In genomic region chr12:102769000-102769399, GRCm38 (mm10) we compare ENCODE assay signal across 17 mouse cellular contexts. TPM values are rescaled to one million over a fixed set of nuclear protein-coding genes. Genes with fewer than 3 reads are reported as not detected.
A peak's percentile ranks its signal among the peaks of the same experiment; 100 is the strongest.
DNase-seq lines count a peak whose midpoint lies in the region; ATAC-seq and TF ChIP-seq lines count a peak whose summit lies in the region.
"Had no signal": no experiment of that assay in that cellular context is flagged by ENCODE, and none has a peak within 500 bp of the region (broad histone marks: within the 10 kb centered on the region; RNA-seq: fewer than 3 reads in every experiment).

No protein-coding gene starts in this region.

- H3K36me3 ChIP-seq in forebrain, postnatal 0 days (ENCODE audit: insufficient read depth) = peaks cover 81% of the 10 kb centered on the region
- H3K36me3 ChIP-seq in forebrain, embryonic 15.5 days = peaks cover 90% of the 10 kb centered on the region
- H3K36me3 ChIP-seq in liver, adult 2 months (ENCODE audit: control insufficient read depth, insufficient read depth, low read length) = peaks cover 52% of the 10 kb centered on the region

- H3K27me3 ChIP-seq in forebrain, postnatal 0 days (ENCODE audit: insufficient read depth, low read length) = no peaks in the 10 kb centered on the region
- no peaks in the 10 kb centered on the region for H3K27me3 ChIP-seq in forebrain, embryonic 15.5 days
- no peaks in the 10 kb centered on the region for H3K27me3 ChIP-seq in liver, adult 2 months (ENCODE audit: control insufficient read depth, insufficient read depth, low read length)
- H3K27me3 ChIP-seq: heart, embryonic 15.5 days; liver, embryonic 15.5 days had no signal

- H3K4me2 ChIP-seq in forebrain, postnatal 0 days (ENCODE audit: low read depth) = no peak overlapping the region
- no peak overlapping the region for H3K4me2 ChIP-seq in forebrain, embryonic 15.5 days (replicated peaks)
- H3K4me2 ChIP-seq: heart, embryonic 15.5 days; liver, embryonic 15.5 days had no signal

- no peaks in the 10 kb centered on the region for H3K4me1 ChIP-seq in forebrain, postnatal 0 days (ENCODE audit: insufficient read depth)
- H3K4me1 ChIP-seq in forebrain, embryonic 15.5 days = no peaks in the 10 kb centered on the region
- H3K4me1 ChIP-seq in liver, adult 2 months (ENCODE audit: control insufficient read depth, insufficient read depth, low read length) = no peaks in the 10 kb centered on the region
- H3K4me1 ChIP-seq: embryonic facial prominence, embryonic 10.5 days; heart, embryonic 15.5 days; liver, embryonic 15.5 days had no signal

- TF ChIP-seq POLR2A in liver, adult 2 months (IDR thresholded peaks at IDR 0.05; ENCODE audit: extremely low read depth, insufficient read depth, low read length) = no peak
- TF ChIP-seq POLR2A in brain, embryonic 14.5 days (IDR thresholded peaks at IDR 0.05; ENCODE audit: borderline replicate concordance, extremely low read depth, insufficient read depth, insufficient read length, poor library complexity, severe bottlenecking) = no peak

- H3K9me3 ChIP-seq in forebrain, postnatal 0 days (ENCODE audit: low read length) = no peaks in the 10 kb centered on the region
- H3K9me3 ChIP-seq in forebrain, embryonic 15.5 days = no peaks in the 10 kb centered on the region
- H3K9me3 ChIP-seq: embryonic facial prominence, embryonic 10.5 days; heart, embryonic 15.5 days; liver, embryonic 15.5 days had no signal

- DNase-seq in forebrain, postnatal 0 days = no peak
- no peak for DNase-seq in liver, adult 2 months (ENCODE audit: extremely low read depth, low read depth, low spot score)
- DNase-seq in liver (no peak), 3T3-L1 (ENCODE audit: low read depth, low spot score) (peak; percentile 9)
- peak; percentile 15 for DNase-seq in brain, embryonic 14.5 days (ENCODE audit: low read depth)
- no peak for DNase-seq in left cerebral cortex, postnatal 14 days (ENCODE audit: low spot score in 2 of 2)
- DNase-seq in layer of hippocampus, adult 8-10 months (ENCODE audit: low spot score in 2 of 2) = no peak
- DNase-seq: cerebellum, adult 9-10 months; gastrocnemius, postnatal 10 days had no signal

- whole genome bisulfite sequencing in forebrain, postnatal 0 days = 95% methylated on average over 4 of the region's 4 CpGs
- 90% methylated on average over 4 of the region's 4 CpGs for WGBS in forebrain, embryonic 15.5 days
- 94% methylated on average over 4 of the region's 4 CpGs for WGBS in liver, adult 2 months

- H3K9ac ChIP-seq in forebrain, postnatal 0 days = no peak overlapping the region
- H3K9ac ChIP-seq in forebrain, embryonic 15.5 days (replicated peaks) = no peak overlapping the region
- no peak overlapping the region for H3K9ac ChIP-seq in liver, adult 2 months (ENCODE audit: low read depth, low read length)
- H3K9ac ChIP-seq: heart, embryonic 15.5 days; liver, embryonic 15.5 days had no signal

- peak; percentile 29 for TF ChIP-seq CTCF in forebrain, postnatal 0 days (IDR thresholded peaks at IDR 0.05; ENCODE audit: low read depth)
- 0 out of 2 replicates have a peak, but pooled peaks have one; percentile 6 for TF ChIP-seq CTCF in liver, adult 2 months (IDR thresholded peaks at IDR 0.05; ENCODE audit: low read depth, low read length)
- peak; percentile 10; the same call in 1 of the 2 replicates for TF ChIP-seq CTCF in brain, embryonic 14.5 days (IDR thresholded peaks at IDR 0.05; ENCODE audit: borderline replicate concordance, extremely low read depth, insufficient read depth, insufficient read length)

- no peak for ATAC-seq in forebrain, postnatal 0 days
- no peak for ATAC-seq in forebrain, embryonic 15.5 days (replicated peaks)
- ATAC-seq: inflammation-experienced regulatory T-cells, adult 6 months; midbrain, embryonic 16.5 days had no signal

- no peak overlapping the region for H3K4me3 ChIP-seq in forebrain, postnatal 0 days (ENCODE audit: low read depth, low read length)
- no peak overlapping the region for H3K4me3 ChIP-seq in forebrain, embryonic 15.5 days
- H3K4me3 ChIP-seq in liver, adult 2 months (ENCODE audit: insufficient read depth, low read depth, low read length) = no peak overlapping the region
- H3K4me3 ChIP-seq: embryonic facial prominence, embryonic 10.5 days; heart, embryonic 15.5 days; liver, embryonic 15.5 days had no signal

- intact Hi-C loops in left cerebral cortex, postnatal 14 days (cut with DNase I) = no loop called here

- no peaks in the 10 kb centered on the region for H3K79me2 ChIP-seq in liver, adult 2 months (ENCODE audit: control insufficient read depth, insufficient read depth, low read length)

- no peak overlapping the region for H3K27ac ChIP-seq in forebrain, postnatal 0 days (ENCODE audit: low read depth, low read length)
- H3K27ac ChIP-seq in forebrain, embryonic 15.5 days (replicated peaks) = no peak overlapping the region
- H3K27ac ChIP-seq in liver, adult 2 months (replicated peaks; ENCODE audit: insufficient read depth, low read depth, low read length) = no peak overlapping the region
- H3K27ac ChIP-seq: embryonic facial prominence, embryonic 10.5 days; heart, embryonic 15.5 days; liver, embryonic 15.5 days had no signal

RNA-seq across cellular contexts. Expression of gene Gm20604, which starts 10.5 kb away (rescaled TPM):
- 30.0 and 30.5 TPM in 2 replicates for total RNA-seq in forebrain, postnatal 0 days (2014; rRNA removed)
- polyA plus RNA-seq in forebrain, postnatal 0 days (2015; fragmentation: Nextera tagmentation; extraction: Ambion mirVana) = 42.5 and 46.3 TPM in 2 replicates
- 37.6 and 37.8 TPM in 2 replicates for polyA plus RNA-seq in forebrain, embryonic 15.5 days (2015; fragmentation: Nextera tagmentation; extraction: Ambion mirVana)
- 1.5 and 1.8 TPM in 2 replicates for total RNA-seq in liver, adult 2 months (2014; rRNA removed)
- 0.94 and 1.1 TPM in 2 replicates for polyA plus RNA-seq in liver, adult 2 months (2012; rRNA removed)
- 30.8 and 31.6 TPM in 2 replicates for polyA plus RNA-seq in brain, embryonic 14.5 days (2012; rRNA removed)
- total RNA-seq in left cerebral cortex, postnatal 14 days (2021) = 10 to 100 TPM; 20.6 to 21.9 TPM
- 10 to 100 TPM; 12.3 to 15.5 (median 14.9) TPM for total RNA-seq in layer of hippocampus, adult 8-10 months (2022)

RNA-seq across cellular contexts. Expression of gene Ubr7, which starts 11.2 kb away (rescaled TPM):
- 53.9 and 59.1 TPM in 2 replicates for total RNA-seq in forebrain, postnatal 0 days (2014; rRNA removed)
- polyA plus RNA-seq in forebrain, postnatal 0 days (2015; fragmentation: Nextera tagmentation; extraction: Ambion mirVana) = 25.6 and 26.1 TPM in 2 replicates
- polyA plus RNA-seq in forebrain, embryonic 15.5 days (2015; fragmentation: Nextera tagmentation; extraction: Ambion mirVana) = 41.1 and 43.0 TPM in 2 replicates
- total RNA-seq in liver, adult 2 months (2014; rRNA removed) = 15.1 and 15.3 TPM in 2 replicates
- polyA plus RNA-seq in liver, adult 2 months (2012; rRNA removed) = 6.0 and 6.5 TPM in 2 replicates
- 40.7 and 40.8 TPM in 2 replicates for polyA plus RNA-seq in brain, embryonic 14.5 days (2012; rRNA removed)
- total RNA-seq in left cerebral cortex, postnatal 14 days (2021) = 10 to 100 TPM; 33.4 to 34.5 TPM
- total RNA-seq in layer of hippocampus, adult 8-10 months (2022) = 10 to 100 TPM; 28.8 to 33.1 (median 31.7) TPM

RNA-seq across cellular contexts. Expression of gene Gon7, which starts 11.4 kb away (rescaled TPM):
- 27.1 and 27.7 TPM in 2 replicates for total RNA-seq in forebrain, postnatal 0 days (2014; rRNA removed)
- 36.1 and 41.7 TPM in 2 replicates for polyA plus RNA-seq in forebrain, postnatal 0 days (2015; fragmentation: Nextera tagmentation; extraction: Ambion mirVana)
- 42.4 and 45.4 TPM in 2 replicates for polyA plus RNA-seq in forebrain, embryonic 15.5 days (2015; fragmentation: Nextera tagmentation; extraction: Ambion mirVana)
- 5.0 and 5.6 TPM in 2 replicates for total RNA-seq in liver, adult 2 months (2014; rRNA removed)
- polyA plus RNA-seq in liver, adult 2 months (2012; rRNA removed) = 11.3 and 11.5 TPM in 2 replicates
- polyA plus RNA-seq in brain, embryonic 14.5 days (2012; rRNA removed) = 21.9 and 24.1 TPM in 2 replicates
- total RNA-seq in left cerebral cortex, postnatal 14 days (2021) = 10 to 100 TPM; 12.8 to 14.0 TPM
- 10 to 100 TPM; 10.9 to 13.3 (median 12.1) TPM for total RNA-seq in layer of hippocampus, adult 8-10 months (2022)

RNA-seq across cellular contexts. Expression of gene Gm28051, which starts 11.4 kb away (rescaled TPM):
- not detected in 2 replicates for total RNA-seq in forebrain, postnatal 0 days (2014; rRNA removed)
- not detected in 2 replicates for polyA plus RNA-seq in forebrain, postnatal 0 days (2015; fragmentation: Nextera tagmentation; extraction: Ambion mirVana)
- polyA plus RNA-seq in forebrain, embryonic 15.5 days (2015; fragmentation: Nextera tagmentation; extraction: Ambion mirVana) = not detected in 2 replicates
- total RNA-seq in liver, adult 2 months (2014; rRNA removed) = not detected in 2 replicates
- not detected in 2 replicates for polyA plus RNA-seq in liver, adult 2 months (2012; rRNA removed)
- polyA plus RNA-seq in brain, embryonic 14.5 days (2012; rRNA removed) = not detected in 2 replicates
- total RNA-seq in left cerebral cortex, postnatal 14 days (2021) = not detected
- not detected for total RNA-seq in layer of hippocampus, adult 8-10 months (2022)
- total RNA-seq: gastrocnemius, postnatal 10 days; neutrophil, adult 5-6 weeks had no signal
- polyA plus RNA-seq: embryonic facial prominence, embryonic 10.5 days; forebrain, embryonic 11.5 days; heart, embryonic 15.5 days; inflammation-experienced regulatory T-cells, adult 6 months; liver, embryonic 15.5 days; midbrain, embryonic 16.5 days had no signal

RNA-seq across cellular contexts. Expression of gene Tmem251, which starts 25.4 kb away (rescaled TPM):
- 5.7 and 6.0 TPM in 2 replicates for total RNA-seq in forebrain, postnatal 0 days (2014; rRNA removed)
- polyA plus RNA-seq in forebrain, postnatal 0 days (2015; fragmentation: Nextera tagmentation; extraction: Ambion mirVana) = 12.9 and 13.1 TPM in 2 replicates
- 11.4 and 12.7 TPM in 2 replicates for polyA plus RNA-seq in forebrain, embryonic 15.5 days (2015; fragmentation: Nextera tagmentation; extraction: Ambion mirVana)
- total RNA-seq in liver, adult 2 months (2014; rRNA removed) = 1.8 and 2.0 TPM in 2 replicates
- 1.2 and 1.6 TPM in 2 replicates for polyA plus RNA-seq in liver, adult 2 months (2012; rRNA removed)
- polyA plus RNA-seq in brain, embryonic 14.5 days (2012; rRNA removed) = 4.9 and 5.0 TPM in 2 replicates
- total RNA-seq in left cerebral cortex, postnatal 14 days (2021) = 1 to 10 TPM; 4.9 to 5.1 TPM
- 1 to 10 TPM; 4.9 to 6.4 (median 5.6) TPM for total RNA-seq in layer of hippocampus, adult 8-10 months (2022)

Comparison
In these comparisons a context has a peak if more than half of its experiments do, and no peak if none do; other contexts are left out.
1. DNase-seq: peak in 3T3-L1 (single experiment) and brain, embryonic 14.5 days (single experiment); none in forebrain, postnatal 0 days (single experiment), liver, adult 2 months (single experiment), liver (single experiment), left cerebral cortex, postnatal 14 days (0 of 2) and layer of hippocampus, adult 8-10 months (0 of 2).
2. Peak in every context shown above with its lines, with median percentiles within 50 percentile points of each other: CTCF ChIP-seq.